Comparison of ENCODE assay signal across 22 mouse cellular contexts in the genomic region with DNA sequence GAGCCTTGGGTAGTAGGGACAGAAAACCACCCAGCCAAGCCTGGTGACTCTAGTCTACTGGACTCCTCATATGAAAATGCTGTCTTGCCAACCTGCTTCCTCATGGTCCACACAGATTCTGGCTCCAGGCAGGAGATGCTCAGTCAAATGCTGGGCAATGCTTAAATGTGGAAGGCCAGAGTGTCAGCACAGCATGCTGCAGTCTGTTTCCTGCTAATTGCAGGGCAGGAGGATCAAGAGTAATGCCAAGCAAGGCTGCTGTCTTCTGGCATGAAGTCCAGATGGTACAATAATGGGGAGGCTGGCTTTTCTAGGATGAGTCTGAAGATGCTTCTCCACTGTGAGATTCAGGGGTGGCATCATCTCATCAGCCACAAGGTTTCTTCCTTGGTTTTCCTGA. TPM values are rescaled to one million over a fixed set of nuclear protein-coding genes. Genes with fewer than 3 reads are reported as not detected.
DNase-seq lines count a peak whose midpoint lies in the region; ATAC-seq lines count a peak whose summit lies in the region.
"Had no signal": no experiment of that assay in that cellular context is flagged by ENCODE, and none has a peak within 500 bp of the region (broad histone marks: within the 10 kb centered on the region; RNA-seq: fewer than 3 reads in every experiment).

No protein-coding gene starts in this region.

- H3K9me3 ChIP-seq in heart, embryonic 14.5 days (ENCODE audit: control insufficient read depth, low read length) = no peaks in the 10 kb centered on the region
- H3K9me3 ChIP-seq: limb, embryonic 10.5 days; liver, embryonic 12.5 days; midbrain, embryonic 12.5 days; neural tube, embryonic 15.5 days had no signal

- DNase-seq in heart, adult 18-20 months = no peak
- peak; percentile 92 for DNase-seq in brain, adult 2 months (ENCODE audit: low read depth, low spot score)
- peak; percentile 82 for DNase-seq in cerebellum, adult 11-12 months
- peak; percentile 72 to 79 for DNase-seq in cerebellum, postnatal 25 days
- DNase-seq in liver = no peak
- no peak for DNase-seq in lung, postnatal 14 days
- DNase-seq: kidney, adult 11 months; lung, embryonic 14.5 days; retina, postnatal 1 day; right cerebral cortex, postnatal 4 days; thymus, postnatal 4 days had no signal

- H3K4me1 ChIP-seq in heart, embryonic 14.5 days (ENCODE audit: control insufficient read depth in 2 of 2, insufficient read depth in 2 of 2, low read length in 2 of 2) = peaks cover 12 to 20% of the 10 kb centered on the region in 2 experiments
- H3K4me1 ChIP-seq: liver, embryonic 12.5 days; midbrain, embryonic 12.5 days; neural tube, embryonic 15.5 days had no signal

- H3K4me3 ChIP-seq in heart, embryonic 14.5 days (ENCODE audit: control insufficient read depth in 1 of 2, insufficient read depth in 1 of 2, low read depth in 1 of 2, low read length in 2 of 2) = no peak overlapping the region
- H3K4me3 ChIP-seq: limb, embryonic 10.5 days; liver, embryonic 12.5 days; midbrain, embryonic 12.5 days; myocyte; neural tube, embryonic 15.5 days had no signal

- no peaks in the 10 kb centered on the region for H3K27me3 ChIP-seq in heart, embryonic 14.5 days (ENCODE audit: control insufficient read depth, insufficient read depth, low read length)
- H3K27me3 ChIP-seq: liver, embryonic 12.5 days; midbrain, embryonic 12.5 days; neural tube, embryonic 15.5 days had no signal

- peak overlapping the region; percentile 95 to 96 for H3K27ac ChIP-seq in heart, embryonic 14.5 days (replicated peaks in 1 of 2; ENCODE audit: control insufficient read depth in 1 of 2, insufficient read depth in 1 of 2, low read depth in 2 of 2, low read length in 2 of 2)
- H3K27ac ChIP-seq: kidney, postnatal 0 days; limb, embryonic 10.5 days; liver, embryonic 12.5 days; midbrain, embryonic 12.5 days; neural tube, embryonic 15.5 days had no signal

- no peak overlapping the region for H3K4me2 ChIP-seq in heart, embryonic 14.5 days (ENCODE audit: low read length)
- H3K4me2 ChIP-seq: liver, embryonic 12.5 days; lung, embryonic 14.5 days; midbrain, embryonic 12.5 days; neural tube, embryonic 15.5 days had no signal

- no peak for ATAC-seq in heart, embryonic 14.5 days (ENCODE audit: insufficient number of reproducible peaks, insufficient read depth, low FRiP score, low read depth)
- ATAC-seq: hindbrain, embryonic 16.5 days; liver, embryonic 12.5 days had no signal

- peak overlapping the region; percentile 1; the same call in 1 of the 2 replicates for H3K9ac ChIP-seq in heart, embryonic 14.5 days (ENCODE audit: low read length)
- H3K9ac ChIP-seq: liver, embryonic 12.5 days; lung, embryonic 14.5 days; midbrain, embryonic 12.5 days; neural tube, embryonic 15.5 days had no signal

- peaks cover 3% of the 10 kb centered on the region; the same call in 1 of the 2 replicates for H3K36me3 ChIP-seq in heart, embryonic 14.5 days (ENCODE audit: control insufficient read depth, insufficient read depth, low read length)
- H3K36me3 ChIP-seq: limb, embryonic 10.5 days; liver, embryonic 12.5 days; midbrain, embryonic 12.5 days; neural tube, embryonic 15.5 days had no signal

RNA-seq across cellular contexts. Expression of gene Pcare, which starts 32.3 kb away (rescaled TPM):
- not detected in 2 replicates for polyA plus RNA-seq in heart, embryonic 14.5 days (2014; fragmentation: Nextera tagmentation; extraction: Ambion mirVana)
- under 1 TPM; 0.41 to 0.74 TPM for total RNA-seq in heart, adult 18-20 months (2021)
- total RNA-seq: adrenal gland, postnatal 4 days; granulocyte monocyte progenitor cell, adult 5-6 weeks had no signal
- polyA plus RNA-seq: forebrain, embryonic 11.5 days; kidney, postnatal 0 days; limb, embryonic 10.5 days; lung, embryonic 14.5 days; midbrain, embryonic 12.5 days; myocyte; neural tube, embryonic 15.5 days had no signal

RNA-seq across cellular contexts. Expression of gene Togaram2, which starts 47.4 kb away (rescaled TPM):
- polyA plus RNA-seq in heart, embryonic 14.5 days (2014; fragmentation: Nextera tagmentation; extraction: Ambion mirVana) = 2.5 and 2.8 TPM in 2 replicates
- total RNA-seq in heart, adult 18-20 months (2021) = 1 to 10 TPM; 4.7 to 5.4 TPM
- total RNA-seq: granulocyte monocyte progenitor cell, adult 5-6 weeks had no signal
- polyA plus RNA-seq: limb, embryonic 10.5 days had no signal

RNA-seq across cellular contexts. Expression of gene Clip4, which starts 47.8 kb away (rescaled TPM):
- 42.6 and 45.3 TPM in 2 replicates for polyA plus RNA-seq in heart, embryonic 14.5 days (2014; fragmentation: Nextera tagmentation; extraction: Ambion mirVana)
- total RNA-seq in heart, adult 18-20 months (2021) = 100 to 1,000 TPM; 256 to 257 TPM
- total RNA-seq: granulocyte monocyte progenitor cell, adult 5-6 weeks had no signal

Comparison
In these comparisons a context has a peak if more than half of its experiments do, and no peak if none do; other contexts are left out.
1. DNase-seq: peak in brain, adult 2 months (single experiment), cerebellum, adult 11-12 months (single experiment) and cerebellum, postnatal 25 days (2 of 2); none in heart, adult 18-20 months (0 of 2), liver (single experiment) and lung, postnatal 14 days (single experiment).